Mouse (Mus musculus): Measurements from ENCODE around the gene Marcks.

GRCm38 (mm10) chr10:37172416-37172950, 33.8 kb upstream of the Marcks start:
- no peak for TF ChIP-seq GATA1 (IDR thresholded peaks at IDR 0.05; ENCODE audit: borderline replicate concordance, low read length)
- no peak for TF ChIP-seq FLI1 (IDR thresholded peaks at IDR 0.05; ENCODE audit: low read length)

Measured in megakaryocyte, embryonic 14.5 days (primary cell).